Mouse (Mus musculus): ENCODE data around the gene Sh3rf3. TPM values are rescaled to one million over a fixed set of nuclear protein-coding genes. Genes with fewer than 3 reads are reported as not detected.
"Not testable (repeated sequence)": the region's sequence is repeated elsewhere in the genome, so short reads cannot be mapped to it uniquely, and the experiment has no call there.

The Sh3rf3 gene
- polyA plus RNA-seq, 1 experiment from 2014 or later, result 4.7 TPM

DNA sequence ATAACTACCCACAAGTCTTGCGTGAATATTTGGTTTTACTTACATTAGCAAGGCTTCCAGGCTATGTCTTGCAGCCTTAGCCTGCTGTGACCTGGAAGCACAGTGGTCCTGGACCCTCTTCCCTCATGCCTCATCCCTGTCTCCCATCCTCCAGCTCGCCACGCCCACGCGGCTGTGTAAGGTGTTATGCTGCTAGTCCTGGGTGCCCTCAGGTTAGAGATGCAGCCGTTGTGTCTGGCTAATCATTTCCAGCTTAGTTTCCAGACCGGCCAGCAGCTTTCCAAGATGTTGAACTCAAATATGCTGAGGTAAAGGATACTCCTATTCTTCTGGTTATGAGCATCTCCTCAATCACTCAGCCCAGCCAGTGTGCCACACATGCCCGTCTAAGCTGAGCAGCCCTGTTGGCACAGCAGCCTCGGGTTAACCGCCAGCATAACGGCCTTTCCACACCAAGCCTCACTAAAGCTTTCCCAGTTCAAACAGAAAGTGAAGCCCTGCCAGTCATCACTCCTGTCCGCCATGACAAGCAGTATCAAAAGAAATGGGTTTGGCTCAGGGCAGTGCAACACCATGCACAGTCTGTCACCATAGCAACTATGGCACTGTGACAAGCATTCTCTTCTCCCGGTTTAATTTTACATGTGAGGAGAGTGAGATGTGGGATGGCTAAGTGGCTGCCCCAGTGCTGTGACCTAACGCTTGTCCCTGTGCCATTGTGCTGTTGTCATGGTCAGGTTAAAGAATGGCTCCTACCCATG lies 276.9 kb downstream of the Sh3rf3 start:
- no peaks in the 10 kb centered on the region for H3K27me3 ChIP-seq (ENCODE audit: control insufficient read depth, insufficient read depth, low read length)
- WGBS, result 42% methylated on average over 14 of the region's 14 CpGs
- peak overlapping the region; percentile 28 for H3K4me2 ChIP-seq (ENCODE audit: low read depth, low read length)
- H3K4me3 ChIP-seq (ENCODE audit: low read depth, low read length), result no peak overlapping the region
- ATAC-seq (ENCODE audit: low read depth), result peak; percentile 94
- H3K36me3 ChIP-seq (ENCODE audit: control insufficient read depth, insufficient read depth, low read length), result no peaks in the 10 kb centered on the region
- no peaks in the 10 kb centered on the region for H3K9me3 ChIP-seq (ENCODE audit: control insufficient read depth, low read length)
- peak overlapping the region; percentile 69 for H3K27ac ChIP-seq (ENCODE audit: low read depth, low read length)
- H3K4me1 ChIP-seq (ENCODE audit: control insufficient read depth, insufficient read depth, low read length), result peaks cover 25% of the 10 kb centered on the region
- no peak overlapping the region for H3K9ac ChIP-seq (replicated peaks; ENCODE audit: low read depth, low read length)

DNA sequence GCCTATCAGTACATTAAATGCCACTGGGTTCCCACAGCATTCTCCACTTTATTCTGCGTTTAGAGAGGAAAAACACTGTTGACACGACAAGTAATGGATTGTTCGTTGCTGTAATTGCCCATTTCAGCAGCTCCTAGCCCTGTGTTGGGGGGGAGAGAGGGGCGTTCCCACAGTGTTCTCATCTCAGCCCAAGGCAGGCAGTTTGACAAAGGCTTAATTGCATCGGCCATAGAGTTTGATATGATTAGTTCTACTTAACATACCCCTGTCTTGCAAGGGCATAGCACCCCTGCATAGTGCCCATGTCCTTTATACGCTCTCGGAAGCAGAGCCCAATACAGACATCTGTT lies 277.4 kb downstream of the Sh3rf3 start:
- Histone ChIP-seq H3K4me3 (ENCODE audit: low read depth, low read length) (no peak overlapping the region), H3K4me2 (ENCODE audit: low read depth, low read length) (0 out of 2 replicates have a peak overlapping the region, but pooled peaks have one; percentile 28), H3K36me3 (ENCODE audit: control insufficient read depth, insufficient read depth, low read length) (no peaks in the 10 kb centered on the region), H3K9me3 (ENCODE audit: control insufficient read depth, low read length) (no peaks in the 10 kb centered on the region), H3K4me1 (ENCODE audit: control insufficient read depth, insufficient read depth, low read length) (peaks cover 25% of the 10 kb centered on the region), H3K9ac (replicated peaks; ENCODE audit: low read depth, low read length) (no peak overlapping the region), H3K27me3 (ENCODE audit: control insufficient read depth, insufficient read depth, low read length) (no peaks in the 10 kb centered on the region), H3K27ac (ENCODE audit: low read depth, low read length) (peak overlapping the region; percentile 69)
- WGBS, result 12% methylated on average over 7 of the region's 7 CpGs
- ATAC-seq (ENCODE audit: low read depth), result no peak; the same call in 1 of the 2 replicates

DNA sequence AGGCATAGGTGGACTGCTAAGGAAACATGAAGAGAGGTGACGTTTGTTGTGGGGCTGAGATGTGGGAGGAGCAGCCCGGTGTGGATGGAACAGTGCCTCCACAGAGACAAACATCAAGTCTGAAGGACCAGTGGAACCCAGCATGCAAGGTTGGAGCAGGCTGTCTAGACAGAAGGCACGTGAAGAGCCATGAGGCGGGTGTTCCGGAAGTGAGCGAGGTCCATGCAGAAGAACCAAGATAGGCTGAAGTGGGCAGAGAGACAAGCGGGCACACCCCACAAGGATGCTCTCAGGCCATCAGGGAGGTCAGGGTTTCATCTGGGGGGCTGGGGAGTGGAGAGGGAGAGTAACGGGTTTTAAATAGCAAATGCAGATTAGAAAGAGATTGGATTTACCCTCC lies 278.4 kb downstream of the Sh3rf3 start:
- Histone ChIP-seq H3K9me3 (ENCODE audit: control insufficient read depth, low read length) (no peaks in the 10 kb centered on the region), H3K27me3 (ENCODE audit: control insufficient read depth, insufficient read depth, low read length) (no peaks in the 10 kb centered on the region), H3K27ac (ENCODE audit: low read depth, low read length) (no peak overlapping the region), H3K36me3 (ENCODE audit: control insufficient read depth, insufficient read depth, low read length) (no peaks in the 10 kb centered on the region), H3K4me1 (ENCODE audit: control insufficient read depth, insufficient read depth, low read length) (peaks cover 25% of the 10 kb centered on the region), H3K9ac (replicated peaks; ENCODE audit: low read depth, low read length) (no peak overlapping the region), H3K4me2 (ENCODE audit: low read depth, low read length) (no peak overlapping the region), H3K4me3 (ENCODE audit: low read depth, low read length) (no peak overlapping the region)
- ATAC-seq (ENCODE audit: low read depth), result no peak
- WGBS, result 91% methylated on average over 8 of the region's 8 CpGs

DNA sequence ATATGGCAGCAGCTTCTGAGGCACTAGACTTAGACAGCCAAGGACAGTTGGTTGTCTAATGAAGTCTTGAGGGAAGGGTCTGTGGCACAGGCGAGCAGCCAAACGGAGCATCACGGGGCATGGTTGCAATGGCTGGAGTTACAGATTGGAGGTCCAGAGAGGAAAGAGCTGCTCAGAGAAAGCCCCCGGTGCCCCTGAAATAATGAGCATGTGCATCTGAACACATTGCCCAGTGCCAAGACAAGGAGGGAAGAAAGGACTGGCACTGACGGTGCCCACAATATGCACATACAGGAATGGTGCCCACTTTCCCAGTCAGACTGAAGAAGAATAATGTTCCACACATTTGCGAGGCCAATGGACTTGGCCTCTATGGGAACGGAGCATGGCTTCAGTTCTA lies 278.8 kb downstream of the Sh3rf3 start:
- H3K4me2 ChIP-seq (ENCODE audit: low read depth, low read length), result no peak overlapping the region
- ATAC-seq (ENCODE audit: low read depth), result no peak
- H3K4me1 ChIP-seq (ENCODE audit: control insufficient read depth, insufficient read depth, low read length), result peaks cover 25% of the 10 kb centered on the region
- H3K27ac ChIP-seq (ENCODE audit: low read depth, low read length), result no peak overlapping the region
- no peaks in the 10 kb centered on the region for H3K27me3 ChIP-seq (ENCODE audit: control insufficient read depth, insufficient read depth, low read length)
- H3K9ac ChIP-seq (replicated peaks; ENCODE audit: low read depth, low read length), result no peak overlapping the region
- no peaks in the 10 kb centered on the region for H3K9me3 ChIP-seq (ENCODE audit: control insufficient read depth, low read length)
- no peak overlapping the region for H3K4me3 ChIP-seq (ENCODE audit: low read depth, low read length)
- no peaks in the 10 kb centered on the region for H3K36me3 ChIP-seq (ENCODE audit: control insufficient read depth, insufficient read depth, low read length)
- WGBS, result 70% methylated on average over 7 of the region's 7 CpGs

DNA sequence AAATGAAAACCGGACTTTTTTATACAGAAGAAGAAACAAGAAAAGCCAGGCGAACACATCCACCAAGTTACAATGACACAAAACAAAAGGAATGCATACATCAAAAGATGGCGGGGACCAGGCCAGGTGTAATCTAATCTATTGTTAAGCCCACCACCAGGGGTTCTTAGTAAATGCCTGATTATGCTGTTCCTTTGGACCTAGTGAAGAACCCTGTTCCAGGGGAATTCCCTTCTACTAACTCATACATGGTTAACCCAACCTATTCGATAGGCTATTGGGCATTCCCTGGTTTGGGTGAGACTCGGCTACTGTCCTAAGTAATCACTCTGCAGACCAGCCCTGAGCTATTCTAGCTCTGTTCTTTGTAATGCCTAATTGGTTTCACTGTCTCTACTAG lies 289.9 kb downstream of the Sh3rf3 start:
- not testable (repeated sequence) for H3K36me3 ChIP-seq (ENCODE audit: control insufficient read depth, insufficient read depth, low read length); H3K27ac ChIP-seq (ENCODE audit: low read depth, low read length); H3K9ac ChIP-seq (replicated peaks; ENCODE audit: low read depth, low read length); H3K9me3 ChIP-seq (ENCODE audit: control insufficient read depth, low read length); ATAC-seq (ENCODE audit: low read depth); H3K4me3 ChIP-seq (ENCODE audit: low read depth, low read length); H3K4me1 ChIP-seq (ENCODE audit: control insufficient read depth, insufficient read depth, low read length); H3K27me3 ChIP-seq (ENCODE audit: control insufficient read depth, insufficient read depth, low read length); H3K4me2 ChIP-seq (ENCODE audit: low read depth, low read length)
- 88% methylated on average over 5 of the region's 5 CpGs for WGBS

DNA sequence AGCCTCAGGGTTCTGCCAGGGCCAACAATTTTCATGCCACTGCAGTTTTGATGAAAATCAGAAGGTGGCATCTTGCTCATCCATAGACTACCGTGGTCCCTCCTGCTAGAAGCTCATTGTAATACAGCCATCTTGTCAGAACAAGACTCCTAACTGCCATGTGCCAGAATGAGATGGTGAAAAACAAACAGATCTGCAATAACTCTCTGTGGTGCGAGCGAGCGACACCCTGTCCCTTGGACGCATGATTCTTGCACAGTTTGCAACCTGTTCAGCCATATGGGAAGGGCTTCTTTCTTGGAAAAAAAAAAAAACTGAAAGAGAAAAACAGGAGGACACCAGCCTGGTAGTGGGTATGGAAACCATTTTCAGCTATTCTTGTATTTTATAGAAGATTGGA lies 291.5 kb downstream of the Sh3rf3 start:
- H3K9ac ChIP-seq (replicated peaks; ENCODE audit: low read depth, low read length), result no peak overlapping the region
- H3K4me3 ChIP-seq (ENCODE audit: low read depth, low read length), result no peak overlapping the region
- H3K4me1 ChIP-seq (ENCODE audit: control insufficient read depth, insufficient read depth, low read length), result 0 out of 2 replicates have a peak, but pooled peaks cover 3% of the 10 kb centered on the region
- 87% methylated on average over 5 of the region's 5 CpGs for WGBS
- H3K9me3 ChIP-seq (ENCODE audit: control insufficient read depth, low read length), result no peaks in the 10 kb centered on the region
- no peaks in the 10 kb centered on the region for H3K36me3 ChIP-seq (ENCODE audit: control insufficient read depth, insufficient read depth, low read length)
- no peak for ATAC-seq (ENCODE audit: low read depth)
- no peak overlapping the region for H3K27ac ChIP-seq (ENCODE audit: low read depth, low read length)
- no peak overlapping the region for H3K4me2 ChIP-seq (ENCODE audit: low read depth, low read length)
- no peaks in the 10 kb centered on the region for H3K27me3 ChIP-seq (ENCODE audit: control insufficient read depth, insufficient read depth, low read length)

DNA sequence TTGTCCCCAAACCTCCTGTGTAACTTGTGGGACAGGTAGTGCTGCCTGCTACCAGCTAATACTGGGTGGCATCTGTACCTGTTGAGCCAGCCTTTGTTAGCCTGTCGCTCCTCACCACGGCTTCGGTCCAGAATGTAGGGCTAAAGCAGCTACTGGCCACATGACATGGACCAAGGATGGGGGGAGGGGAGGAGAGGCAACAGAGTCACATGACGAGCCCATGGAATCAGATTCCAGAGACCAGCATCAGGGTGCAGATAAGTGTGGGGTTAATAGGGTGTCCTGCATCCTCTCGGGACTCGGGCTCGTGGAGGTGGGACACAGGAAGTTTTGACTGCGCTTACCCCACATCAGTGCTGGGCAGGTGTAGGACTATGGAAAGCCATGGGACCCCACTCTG lies 292.7 kb downstream of the Sh3rf3 start:
- no peak overlapping the region for H3K4me2 ChIP-seq (ENCODE audit: low read depth, low read length)
- ATAC-seq (ENCODE audit: low read depth), result no peak
- H3K27ac ChIP-seq (ENCODE audit: low read depth, low read length), result no peak overlapping the region
- no peaks in the 10 kb centered on the region for H3K27me3 ChIP-seq (ENCODE audit: control insufficient read depth, insufficient read depth, low read length)
- H3K36me3 ChIP-seq (ENCODE audit: control insufficient read depth, insufficient read depth, low read length), result no peaks in the 10 kb centered on the region
- WGBS, result 94% methylated on average over 8 of the region's 8 CpGs
- H3K9ac ChIP-seq (replicated peaks; ENCODE audit: low read depth, low read length), result no peak overlapping the region
- H3K9me3 ChIP-seq (ENCODE audit: control insufficient read depth, low read length), result no peaks in the 10 kb centered on the region
- H3K4me1 ChIP-seq (ENCODE audit: control insufficient read depth, insufficient read depth, low read length), result 0 out of 2 replicates have a peak, but pooled peaks cover 3% of the 10 kb centered on the region
- no peak overlapping the region for H3K4me3 ChIP-seq (ENCODE audit: low read depth, low read length)

DNA sequence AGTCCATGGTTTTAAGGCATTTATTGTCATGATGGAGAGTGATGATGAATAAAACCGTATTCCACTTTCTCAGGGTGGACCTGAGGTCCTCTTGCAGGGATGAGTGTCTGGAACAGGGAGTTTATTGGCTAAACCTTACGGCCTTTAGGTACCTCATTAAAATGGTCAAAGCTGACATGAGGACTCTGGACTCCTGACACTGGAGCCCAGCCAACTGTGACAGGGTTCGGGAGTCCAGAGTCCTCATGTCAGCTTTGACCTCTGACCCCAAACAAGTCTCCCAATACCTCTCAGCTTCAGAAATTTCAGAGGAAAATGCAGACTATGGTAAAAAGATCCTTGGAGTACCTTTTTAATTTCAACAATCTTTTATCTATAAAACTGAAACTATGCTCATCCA lies 293.5 kb downstream of the Sh3rf3 start:
- WGBS, result 82% methylated on average over 3 of the region's 3 CpGs
- no peaks in the 10 kb centered on the region for H3K27me3 ChIP-seq (ENCODE audit: control insufficient read depth, insufficient read depth, low read length)
- H3K36me3 ChIP-seq (ENCODE audit: control insufficient read depth, insufficient read depth, low read length), result no peaks in the 10 kb centered on the region
- no peak for ATAC-seq (ENCODE audit: low read depth)
- H3K9me3 ChIP-seq (ENCODE audit: control insufficient read depth, low read length), result no peaks in the 10 kb centered on the region
- 0 out of 2 replicates have a peak, but pooled peaks cover 3% of the 10 kb centered on the region for H3K4me1 ChIP-seq (ENCODE audit: control insufficient read depth, insufficient read depth, low read length)
- H3K9ac ChIP-seq (replicated peaks; ENCODE audit: low read depth, low read length), result no peak overlapping the region
- no peak overlapping the region for H3K27ac ChIP-seq (ENCODE audit: low read depth, low read length)
- H3K4me3 ChIP-seq (ENCODE audit: low read depth, low read length), result no peak overlapping the region
- H3K4me2 ChIP-seq (ENCODE audit: low read depth, low read length), result no peak overlapping the region

DNA sequence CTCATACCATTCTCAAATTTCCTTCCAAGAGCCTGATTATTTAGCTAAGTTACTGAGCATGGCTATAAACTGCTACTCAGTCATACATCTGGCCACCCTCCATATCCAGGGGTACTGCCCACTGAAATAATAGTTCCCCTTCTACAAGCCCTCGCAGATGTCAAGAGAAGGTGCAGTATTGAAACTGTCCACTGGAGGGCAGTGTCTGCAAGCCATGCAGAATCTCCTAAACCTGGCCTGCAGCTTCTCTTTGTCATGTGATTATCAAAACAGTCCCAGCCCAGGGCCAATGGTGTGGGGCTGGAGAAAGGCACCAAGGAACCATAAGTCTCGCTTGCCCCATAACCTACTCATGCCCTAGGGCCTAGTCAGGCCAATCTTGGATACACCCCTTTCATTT lies 295.9 kb downstream of the Sh3rf3 start:
- no peaks in the 10 kb centered on the region for H3K9me3 ChIP-seq (ENCODE audit: control insufficient read depth, low read length)
- H3K4me1 ChIP-seq (ENCODE audit: control insufficient read depth, insufficient read depth, low read length), result no peaks in the 10 kb centered on the region
- H3K27ac ChIP-seq (ENCODE audit: low read depth, low read length), result no peak overlapping the region
- no peaks in the 10 kb centered on the region for H3K27me3 ChIP-seq (ENCODE audit: control insufficient read depth, insufficient read depth, low read length)
- no peak overlapping the region for H3K4me3 ChIP-seq (ENCODE audit: low read depth, low read length)
- 57% methylated on average over 2 of the region's 2 CpGs for WGBS
- H3K4me2 ChIP-seq (ENCODE audit: low read depth, low read length), result no peak overlapping the region
- peak; percentile 11; the same call in 1 of the 2 replicates for ATAC-seq (ENCODE audit: low read depth)
- no peaks in the 10 kb centered on the region for H3K36me3 ChIP-seq (ENCODE audit: control insufficient read depth, insufficient read depth, low read length)
- H3K9ac ChIP-seq (replicated peaks; ENCODE audit: low read depth, low read length), result no peak overlapping the region

Measured in neural tube, embryonic 14.5 days (tissue).